Mouse (Mus musculus) heart, adult 2 months (tissue): Measurements from ENCODE around the gene Drg1. TPM values are rescaled to one million over a fixed set of nuclear protein-coding genes. Genes with fewer than 3 reads are reported as not detected.
A peak's percentile ranks its signal among the peaks of the same experiment; 100 is the strongest.

Source experiments
- DNase-seq, 2 experiments: peaks; one replicate each; pipeline ENCODE4 v3.0.0; 2021
- H3K27ac ChIP-seq: fragments of 200-600 bp; 2 replicates; pipeline ENCODE4 v1.8.1; 2022
- H3K27me3 ChIP-seq: fragments of 200-500 bp; 2 replicates; pipeline ENCODE4 v1.6.1; 2012; ENCODE audit warnings: mild to moderate bottlenecking, low read length, inconsistent platforms, mixed read lengths; ENCODE audit not compliant: control insufficient read depth, insufficient read depth
- H3K36me3 ChIP-seq: fragments of 200-500 bp; 2 replicates; pipeline ENCODE4 v1.6.1; 2012; ENCODE audit warnings: low read length, inconsistent platforms; ENCODE audit not compliant: control insufficient read depth, insufficient read depth
- H3K4me1 ChIP-seq: fragments of 200-500 bp; 2 replicates; pipeline ENCODE4 v1.6.1; 2011; ENCODE audit warnings: low read length; ENCODE audit not compliant: control insufficient read depth, insufficient read depth
- H3K4me3 ChIP-seq: fragments of 200-600 bp; 2 replicates; pipeline ENCODE4 v1.8.1; 2022
- H3K79me2 ChIP-seq: fragments of 200-500 bp; replicated peaks from 2 replicates; pipeline ENCODE4 v1.6.1; 2012; ENCODE audit warnings: mild to moderate bottlenecking, inconsistent platforms, low read length, moderate library complexity, mixed read lengths; ENCODE audit not compliant: control insufficient read depth, insufficient read depth
- H3K9ac ChIP-seq: fragments of 200-500 bp; 2 replicates; pipeline ENCODE4 v1.6.1; 2012; ENCODE audit warnings: low read depth, mild to moderate bottlenecking, control low read depth, inconsistent platforms, low read length, mixed read lengths
- CTCF ChIP-seq: fragments of 200-600 bp; IDR thresholded peaks from 2 replicates; pipeline ENCODE4 v1.8.1; 2022; ENCODE audit warnings: antibody characterized with exemption, mild to moderate bottlenecking, moderate library complexity
- EP300 ChIP-seq: fragments of 200-500 bp; IDR thresholded peaks from 2 replicates; pipeline ENCODE4 v1.6.1; 2011; ENCODE audit warnings: low read depth, low read length, control low read depth; ENCODE audit not compliant: insufficient read depth
- POLR2A ChIP-seq: fragments of 200-500 bp; IDR thresholded peaks from 2 replicates; pipeline ENCODE4 v1.6.1; 2011; ENCODE audit warnings: mild to moderate bottlenecking, low read depth, low read length, control low read depth; ENCODE audit not compliant: insufficient read depth
- WGBS: fragments of 180-500 bp; shearing (Covaris S2); methylation state at CpG from one replicate; pipeline ENCODE4 v1.1.7; 2018; 5-methylcytosine and 5-hydroxymethylcytosine counted together
- intact Hi-C: fragments of 180-260 bp; cut with DNase I; formaldehyde crosslinking; loops from one replicate; pipeline ENCODE4 v1.15.1; 2025
- polyA plus RNA-seq: library from polyadenylated mRNA; depleted of rRNA; stranded (reverse); fragments of >200 nt; gene quantifications from 2 replicates; pipeline ENCODE4 v1.2.3, GENCODE M21; 2012
- total RNA-seq, 2 experiments: library from RNA; stranded (reverse); gene quantifications; 2 replicates each; pipeline ENCODE4 v1.2.3; 2021

Drg1 gene
- total and polyA plus RNA-seq, 3 experiments: 19.9 to 61.7 (median 59.0) TPM

DNA sequence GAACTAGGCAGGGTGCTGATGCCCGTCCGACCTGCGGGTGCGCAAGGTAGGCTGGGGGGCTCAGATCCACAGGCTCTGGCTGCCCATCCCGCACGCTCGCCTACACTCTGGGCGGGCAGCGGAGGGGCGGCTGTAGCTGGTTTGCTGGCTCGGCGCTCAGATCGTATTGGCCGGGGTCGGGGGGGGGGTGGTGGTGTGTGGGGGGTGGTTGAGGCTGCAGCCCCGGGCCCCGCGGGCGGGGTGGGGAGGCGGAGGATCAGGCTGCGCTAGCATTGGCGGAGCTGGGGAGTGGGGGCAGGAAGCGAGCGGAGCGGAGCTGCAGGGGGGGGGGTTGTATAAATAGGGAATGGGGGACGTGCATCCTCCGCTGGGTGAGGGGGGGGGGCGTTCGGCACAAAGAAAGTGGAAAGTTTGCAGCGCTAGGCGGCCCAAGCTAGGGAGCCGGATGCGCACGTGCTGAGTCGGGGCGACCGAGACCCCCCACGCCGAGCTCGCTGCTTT is 23.1 kb upstream of the Drg1 start:
- Histone ChIP-seq H3K79me2 (0 out of 2 replicates have a peak, but pooled peaks cover 2% of the 10 kb centered on the region), H3K27ac (peak overlapping the region; percentile 98), H3K4me3 (peak overlapping the region; percentile 100), H3K36me3 (no peaks in the 10 kb centered on the region), H3K27me3 (no peaks in the 10 kb centered on the region), H3K4me1 (peaks cover 9% of the 10 kb centered on the region), H3K9ac (peak overlapping the region; percentile 95)
- peak; percentile 77 to 83 for DNase-seq
- intact Hi-C loops: loop anchor here (1.0 kb wide), 1 partner anchor 23 kb away; the partner anchor contains the start of gene Drg1
- under 1% methylated on average over 39 of the region's 40 CpGs for WGBS
- no peak for TF ChIP-seq POLR2A
- TF ChIP-seq CTCF: no peak
- TF ChIP-seq EP300: no peak

- peak within 1 kb of the TSS; percentile 100 for H3K4me3 ChIP-seq
- no peaks in the 10 kb centered on the region for H3K27me3 ChIP-seq
- under 1% methylated on average over 41 of the region's 41 CpGs for WGBS
- TF ChIP-seq CTCF (no peak), EP300 (peak; percentile 57; the same call in 1 of the 2 replicates), POLR2A (peak; percentile 74; the same call in 1 of the 2 replicates)
- intact Hi-C loops: loop anchor here (1.0 kb wide), 1 partner anchor 22 kb away; the partner anchor contains the start of gene Drg1
- H3K4me1 ChIP-seq: peaks cover 9% of the 10 kb centered on the region
- peak; percentile 50 to 63 for DNase-seq
- H3K36me3 ChIP-seq: no peaks in the 10 kb centered on the region
- peak within 1 kb of the TSS; percentile 95 for H3K9ac ChIP-seq
- 0 out of 2 replicates have a peak, but pooled peaks cover 2% of the 10 kb centered on the region for H3K79me2 ChIP-seq
- H3K27ac ChIP-seq: peak within 1 kb of the TSS; percentile 98
Observed at GRCm38 (mm10) chr11:3288521-3289301, 22.5 kb upstream of the Drg1 start, which contains the start of gene Patz1. Gene Patz1, plus strand, starts transcription at chr11:3288874.

GRCm38 (mm10) chr11:3287921-3288320 is 21.7 kb upstream of the Drg1 start:
- intact Hi-C loops: no loop called here
- H3K9ac ChIP-seq: no peak overlapping the region
- H3K27ac ChIP-seq: no peak overlapping the region
- H3K27me3 ChIP-seq: no peaks in the 10 kb centered on the region
- H3K4me1 ChIP-seq: peaks cover 7% of the 10 kb centered on the region
- no peaks in the 10 kb centered on the region for H3K36me3 ChIP-seq
- DNase-seq: no peak
- WGBS: 84% methylated on average over 5 of the region's 5 CpGs
- H3K4me3 ChIP-seq: no peak overlapping the region
- H3K79me2 ChIP-seq: 0 out of 2 replicates have a peak, but pooled peaks cover 2% of the 10 kb centered on the region
- TF ChIP-seq EP300: no peak
- no peak for TF ChIP-seq CTCF
- no peak for TF ChIP-seq POLR2A

DNA sequence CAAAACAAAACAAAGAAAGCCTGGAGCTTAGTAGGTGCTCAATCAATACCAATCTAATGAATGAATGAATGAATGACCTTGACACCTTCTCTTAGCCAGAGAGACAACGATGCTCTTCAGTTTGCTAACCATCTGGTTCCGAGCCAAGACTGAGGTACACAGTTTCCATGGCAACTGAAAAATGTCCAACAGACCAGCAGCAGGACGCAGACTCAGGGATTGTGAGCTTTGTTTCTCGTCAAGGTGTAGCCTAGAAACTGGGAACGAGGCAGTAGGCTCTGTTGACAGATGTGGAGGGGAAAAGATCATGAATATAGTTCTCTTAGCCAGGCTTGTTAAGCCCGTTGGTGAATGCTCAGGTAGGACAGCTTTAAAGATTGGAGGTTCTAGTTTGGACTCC is 20.9 kb upstream of the Drg1 start:
- 49% methylated on average over 6 of the region's 6 CpGs for WGBS
- no peak for DNase-seq

DNA sequence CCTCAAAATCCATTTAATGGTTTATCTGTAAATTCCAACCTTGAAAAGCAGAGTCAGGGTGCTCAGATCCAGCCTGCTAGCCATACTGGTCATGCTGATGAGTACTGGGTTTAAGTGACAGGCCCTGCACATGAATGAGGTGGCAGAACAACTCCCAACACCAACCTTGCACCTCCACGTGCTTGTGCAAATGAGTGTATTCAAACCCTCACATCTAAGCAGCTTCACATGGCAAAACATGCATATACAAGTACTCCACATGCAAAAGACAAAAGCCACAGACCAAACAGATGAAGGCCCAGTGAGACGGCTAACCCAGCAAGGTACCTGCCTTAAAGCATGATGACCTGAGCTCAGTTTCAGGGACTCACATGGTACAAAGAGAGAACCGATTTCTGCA is 19.7 kb upstream of the Drg1 start:
- H3K27ac ChIP-seq: no peak overlapping the region
- no peaks in the 10 kb centered on the region for H3K79me2 ChIP-seq
- H3K9ac ChIP-seq: no peak overlapping the region
- WGBS: 84% methylated on average over 3 of the region's 3 CpGs
- H3K36me3 ChIP-seq: no peaks in the 10 kb centered on the region
- no peak for DNase-seq
- no peak for TF ChIP-seq CTCF
- no peak for TF ChIP-seq POLR2A
- no peak for TF ChIP-seq EP300
- no peak overlapping the region for H3K4me3 ChIP-seq
- intact Hi-C loops: no loop called here
- H3K27me3 ChIP-seq: no peaks in the 10 kb centered on the region
- no peaks in the 10 kb centered on the region; the same call in 1 of the 2 replicates for H3K4me1 ChIP-seq

More for the DNA sequence above, 20.9 kb upstream of the Drg1 start:
- Histone ChIP-seq H3K9ac (no peak overlapping the region), H3K79me2 (0 out of 2 replicates have a peak, but pooled peaks cover 2% of the 10 kb centered on the region), H3K27ac (no peak overlapping the region), H3K4me1 (peaks cover 5% of the 10 kb centered on the region), H3K27me3 (no peaks in the 10 kb centered on the region), H3K36me3 (no peaks in the 10 kb centered on the region), H3K4me3 (no peak overlapping the region)
- TF ChIP-seq EP300: no peak
- TF ChIP-seq POLR2A: no peak
- TF ChIP-seq CTCF: no peak
- intact Hi-C loops: no loop called here
